ENCODE assay signal across 23 mouse cellular contexts in the genomic region with DNA sequence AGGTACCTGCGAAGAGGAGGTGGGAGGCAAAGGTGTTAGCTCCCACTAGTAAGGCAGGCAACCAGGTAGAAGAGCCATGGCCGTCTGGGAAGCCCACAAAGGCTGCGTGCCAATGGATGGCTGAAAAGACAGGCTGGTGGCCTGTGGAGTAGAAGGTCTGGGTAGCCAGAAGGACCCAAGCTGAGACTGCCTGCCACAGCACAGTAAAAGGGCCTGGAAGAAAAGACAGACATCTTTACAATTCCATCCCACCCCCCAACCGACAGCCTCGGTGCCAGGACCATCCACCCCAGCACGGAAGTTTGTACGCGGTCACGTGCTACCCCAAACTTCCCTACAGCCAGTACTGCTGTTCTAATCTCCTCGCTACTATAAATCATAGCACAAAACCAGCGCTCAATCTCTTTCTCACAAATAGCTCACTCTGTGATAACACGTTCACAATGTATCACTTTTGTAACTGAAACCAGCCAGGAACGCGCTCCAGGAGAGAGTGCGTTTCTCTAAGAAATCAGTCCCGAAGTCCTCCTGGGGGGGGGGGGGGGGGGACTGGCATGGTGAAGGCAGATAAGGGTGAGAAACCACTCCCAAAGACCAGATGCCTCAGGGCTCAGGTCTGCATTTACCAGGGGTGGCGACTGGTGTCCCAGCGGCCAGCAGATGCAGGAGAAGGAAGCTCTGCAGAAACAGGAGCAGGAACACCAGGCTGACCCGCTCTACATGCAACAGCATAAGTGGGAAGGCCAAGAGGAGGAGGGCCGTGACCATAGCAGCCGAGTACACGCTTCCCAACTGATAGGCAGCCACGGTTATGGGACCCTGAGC. TPM values are rescaled to one million over a fixed set of nuclear protein-coding genes. Genes with fewer than 3 reads are reported as not detected.
DNase-seq lines count a peak whose midpoint lies in the region; ATAC-seq lines count a peak whose summit lies in the region.
"Had no signal": no experiment of that assay in that cellular context is flagged by ENCODE, and none has a peak within 500 bp of the region (broad histone marks: within the 10 kb centered on the region; RNA-seq: fewer than 3 reads in every experiment).

No protein-coding gene starts in this region.

- H3K36me3 ChIP-seq in embryonic facial prominence, embryonic 11.5 days (replicated peaks; ENCODE audit: control insufficient read depth, insufficient read depth, low read depth, low read length): peaks cover 12% of the 10 kb centered on the region
- H3K36me3 ChIP-seq in embryonic facial prominence, embryonic 10.5 days (replicated peaks): peaks cover 83% of the 10 kb centered on the region
- H3K36me3 ChIP-seq in midbrain, embryonic 11.5 days (ENCODE audit: control insufficient read depth, insufficient read depth, low read length): peaks cover 18% of the 10 kb centered on the region
- peaks cover 74% of the 10 kb centered on the region for H3K36me3 ChIP-seq in midbrain, embryonic 13.5 days
- H3K36me3 ChIP-seq in liver, embryonic 13.5 days: peaks cover 75% of the 10 kb centered on the region

- H3K27ac ChIP-seq in embryonic facial prominence, embryonic 11.5 days (replicated peaks; ENCODE audit: low read depth, low read length): no peak overlapping the region
- no peak overlapping the region for H3K27ac ChIP-seq in embryonic facial prominence, embryonic 10.5 days (replicated peaks)
- no peak overlapping the region for H3K27ac ChIP-seq in midbrain, embryonic 11.5 days (ENCODE audit: low read depth, low read length)
- H3K27ac ChIP-seq in midbrain, embryonic 13.5 days: no peak overlapping the region
- H3K27ac ChIP-seq in liver, embryonic 13.5 days: peak overlapping the region; percentile 24; the same call in 1 of the 2 replicates
- H3K27ac ChIP-seq: forebrain, embryonic 12.5 days; heart, embryonic 13.5 days; hindbrain, embryonic 13.5 days; limb, embryonic 15.5 days; lung, embryonic 15.5 days; stomach, postnatal 0 days had no signal

- no peaks in the 10 kb centered on the region; the same call in 1 of the 2 replicates for H3K4me1 ChIP-seq in embryonic facial prominence, embryonic 11.5 days (ENCODE audit: control insufficient read depth, insufficient read depth, low read length)
- H3K4me1 ChIP-seq in embryonic facial prominence, embryonic 10.5 days: peaks cover 6% of the 10 kb centered on the region
- peaks cover 7% of the 10 kb centered on the region for H3K4me1 ChIP-seq in midbrain, embryonic 11.5 days (ENCODE audit: control insufficient read depth, insufficient read depth, low read length)
- H3K4me1 ChIP-seq in midbrain, embryonic 13.5 days (replicated peaks): peaks cover 17% of the 10 kb centered on the region
- peaks cover 33% of the 10 kb centered on the region for H3K4me1 ChIP-seq in liver, embryonic 13.5 days (replicated peaks)

- no peaks in the 10 kb centered on the region for H3K27me3 ChIP-seq in embryonic facial prominence, embryonic 11.5 days (ENCODE audit: control insufficient read depth, insufficient read depth, low read length)
- H3K27me3 ChIP-seq in embryonic facial prominence, embryonic 10.5 days (replicated peaks; ENCODE audit: low read depth, poor library complexity, severe bottlenecking): no peaks in the 10 kb centered on the region
- no peaks in the 10 kb centered on the region for H3K27me3 ChIP-seq in midbrain, embryonic 11.5 days (ENCODE audit: control insufficient read depth, insufficient read depth, low read length)
- H3K27me3 ChIP-seq in midbrain, embryonic 13.5 days: no peaks in the 10 kb centered on the region
- no peaks in the 10 kb centered on the region for H3K27me3 ChIP-seq in liver, embryonic 13.5 days
- H3K27me3 ChIP-seq: forebrain, embryonic 12.5 days; heart, embryonic 13.5 days; hindbrain, embryonic 13.5 days; limb, embryonic 15.5 days; lung, embryonic 15.5 days; Patski had no signal

- WGBS in embryonic facial prominence, embryonic 11.5 days: 93% methylated on average over 23 of the region's 23 CpGs
- WGBS in embryonic facial prominence, embryonic 10.5 days: 93% methylated on average over 23 of the region's 23 CpGs
- 92% methylated on average over 23 of the region's 23 CpGs for WGBS in midbrain, embryonic 11.5 days
- 93% methylated on average over 23 of the region's 23 CpGs for WGBS in midbrain, embryonic 13.5 days
- 61% methylated on average over 23 of the region's 23 CpGs for WGBS in liver, embryonic 13.5 days (ENCODE audit: insufficient replicate concordance)

- no peak overlapping the region for H3K9ac ChIP-seq in embryonic facial prominence, embryonic 11.5 days (replicated peaks; ENCODE audit: low read length)
- H3K9ac ChIP-seq in midbrain, embryonic 11.5 days (ENCODE audit: low read length): no peak overlapping the region
- no peak overlapping the region for H3K9ac ChIP-seq in midbrain, embryonic 13.5 days (replicated peaks)
- H3K9ac ChIP-seq in liver, embryonic 13.5 days: no peak overlapping the region
- H3K9ac ChIP-seq: forebrain, embryonic 12.5 days; heart, embryonic 13.5 days; hindbrain, embryonic 13.5 days; limb, embryonic 15.5 days; lung, embryonic 15.5 days had no signal

- no peak for DNase-seq in embryonic facial prominence, embryonic 11.5 days (ENCODE audit: low spot score)
- no peak for DNase-seq in embryonic facial prominence, embryonic 10.5 days (ENCODE audit: low spot score)
- peak; percentile 67 for DNase-seq in midbrain, embryonic 11.5 days (ENCODE audit: low spot score, missing footprints)
- no peak for DNase-seq in liver, embryonic 13.5 days
- DNase-seq in urinary bladder, adult 2 months (ENCODE audit: low spot score): no peak
- no peak for DNase-seq in adrenal gland, adult 18-20 months (ENCODE audit: low spot score in 2 of 2)
- DNase-seq: adrenal gland, adult 2 months; cerebellum, adult 11 months; kidney, adult 2 months; kidney, postnatal 10 days; left cerebral cortex, postnatal 4 days; lung, postnatal 36 days; right cerebral cortex, postnatal 14 days; thymus, postnatal 14 days had no signal

- ATAC-seq in embryonic facial prominence, embryonic 11.5 days (replicated peaks; ENCODE audit: insufficient number of reproducible peaks, low FRiP score, low TSS enrichment, low read depth): 0 out of 2 replicates have a peak, but pooled peaks have one; percentile 15
- no peak for ATAC-seq in midbrain, embryonic 11.5 days (ENCODE audit: low FRiP score)
- ATAC-seq in midbrain, embryonic 13.5 days: no peak
- peak; percentile 61 for ATAC-seq in liver, embryonic 13.5 days (ENCODE audit: low read depth)
- ATAC-seq: inflammation-experienced regulatory T-cells, adult 6 months; Patski had no signal

- H3K4me3 ChIP-seq in embryonic facial prominence, embryonic 11.5 days (ENCODE audit: low read depth, low read length): no peak overlapping the region
- no peak overlapping the region for H3K4me3 ChIP-seq in embryonic facial prominence, embryonic 10.5 days
- no peak overlapping the region for H3K4me3 ChIP-seq in midbrain, embryonic 11.5 days (ENCODE audit: low read depth, low read length)
- H3K4me3 ChIP-seq in midbrain, embryonic 13.5 days (replicated peaks): no peak overlapping the region
- H3K4me3 ChIP-seq in liver, embryonic 13.5 days (replicated peaks): no peak overlapping the region
- H3K4me3 ChIP-seq: forebrain, embryonic 12.5 days; heart, embryonic 13.5 days; hindbrain, embryonic 13.5 days; limb, embryonic 15.5 days; lung, embryonic 15.5 days had no signal

- no peak overlapping the region for H3K4me2 ChIP-seq in embryonic facial prominence, embryonic 11.5 days (ENCODE audit: low read depth, low read length)
- no peak overlapping the region for H3K4me2 ChIP-seq in midbrain, embryonic 11.5 days
- H3K4me2 ChIP-seq in midbrain, embryonic 13.5 days (replicated peaks): no peak overlapping the region
- no peak overlapping the region for H3K4me2 ChIP-seq in liver, embryonic 13.5 days
- H3K4me2 ChIP-seq: forebrain, embryonic 12.5 days; heart, embryonic 13.5 days; hindbrain, embryonic 13.5 days; limb, embryonic 15.5 days; lung, embryonic 15.5 days had no signal

- no peaks in the 10 kb centered on the region for H3K9me3 ChIP-seq in embryonic facial prominence, embryonic 11.5 days (replicated peaks; ENCODE audit: control insufficient read depth, low read length)
- no peaks in the 10 kb centered on the region for H3K9me3 ChIP-seq in embryonic facial prominence, embryonic 10.5 days
- no peaks in the 10 kb centered on the region for H3K9me3 ChIP-seq in midbrain, embryonic 11.5 days (ENCODE audit: control insufficient read depth, low read length)
- H3K9me3 ChIP-seq in midbrain, embryonic 13.5 days: no peaks in the 10 kb centered on the region
- no peaks in the 10 kb centered on the region for H3K9me3 ChIP-seq in liver, embryonic 13.5 days (replicated peaks)
- H3K9me3 ChIP-seq: forebrain, embryonic 12.5 days; heart, embryonic 13.5 days; hindbrain, embryonic 13.5 days; limb, embryonic 15.5 days; lung, embryonic 15.5 days had no signal

RNA-seq across cellular contexts. Expression of gene Pigo, which starts 5.8 kb away (rescaled TPM):
- polyA plus RNA-seq in embryonic facial prominence, embryonic 11.5 days (2014; fragmentation: Nextera tagmentation; extraction: Ambion mirVana): 17.3 and 18.8 TPM in 2 replicates
- polyA plus RNA-seq in embryonic facial prominence, embryonic 10.5 days (2016; fragmentation: Nextera tagmentation; extraction: Ambion mirVana): 25.8 and 27.3 TPM in 2 replicates
- polyA plus RNA-seq in midbrain, embryonic 11.5 days (2014; fragmentation: Nextera tagmentation; extraction: Ambion mirVana): 16.2 and 16.4 TPM in 2 replicates
- polyA plus RNA-seq in midbrain, embryonic 13.5 days (2015; fragmentation: Nextera tagmentation; extraction: Ambion mirVana): 25.3 and 29.9 TPM in 2 replicates
- polyA plus RNA-seq in liver, embryonic 13.5 days (2015; fragmentation: Nextera tagmentation; extraction: Ambion mirVana): 12.6 and 13.9 TPM in 2 replicates
- polyA plus RNA-seq in urinary bladder, adult 2 months (2012; rRNA removed): 12.7 and 13.1 TPM in 2 replicates
- total RNA-seq in adrenal gland, adult 18-20 months (2021): 10 to 100 TPM; 14.0 to 15.9 TPM

RNA-seq across cellular contexts. Expression of gene Fancg, which starts 9.5 kb away (rescaled TPM):
- 19.7 and 22.7 TPM in 2 replicates for polyA plus RNA-seq in embryonic facial prominence, embryonic 11.5 days (2014; fragmentation: Nextera tagmentation; extraction: Ambion mirVana)
- 25.3 and 26.0 TPM in 2 replicates for polyA plus RNA-seq in embryonic facial prominence, embryonic 10.5 days (2016; fragmentation: Nextera tagmentation; extraction: Ambion mirVana)
- polyA plus RNA-seq in midbrain, embryonic 11.5 days (2014; fragmentation: Nextera tagmentation; extraction: Ambion mirVana): 21.4 and 22.0 TPM in 2 replicates
- polyA plus RNA-seq in midbrain, embryonic 13.5 days (2015; fragmentation: Nextera tagmentation; extraction: Ambion mirVana): 17.0 and 18.7 TPM in 2 replicates
- 10.3 and 11.8 TPM in 2 replicates for polyA plus RNA-seq in liver, embryonic 13.5 days (2015; fragmentation: Nextera tagmentation; extraction: Ambion mirVana)
- polyA plus RNA-seq in urinary bladder, adult 2 months (2012; rRNA removed): 9.5 and 11.6 TPM in 2 replicates
- total RNA-seq in adrenal gland, adult 18-20 months (2021): 1 to 10 TPM; 6.6 to 7.7 TPM

RNA-seq across cellular contexts. Expression of gene Stoml2, which starts 11.7 kb away (rescaled TPM):
- 410 TPM in 2 replicates for polyA plus RNA-seq in embryonic facial prominence, embryonic 11.5 days (2014; fragmentation: Nextera tagmentation; extraction: Ambion mirVana)
- 467 and 485 TPM in 2 replicates for polyA plus RNA-seq in embryonic facial prominence, embryonic 10.5 days (2016; fragmentation: Nextera tagmentation; extraction: Ambion mirVana)
- polyA plus RNA-seq in midbrain, embryonic 11.5 days (2014; fragmentation: Nextera tagmentation; extraction: Ambion mirVana): 365 TPM in 2 replicates
- 245 and 253 TPM in 2 replicates for polyA plus RNA-seq in midbrain, embryonic 13.5 days (2015; fragmentation: Nextera tagmentation; extraction: Ambion mirVana)
- polyA plus RNA-seq in liver, embryonic 13.5 days (2015; fragmentation: Nextera tagmentation; extraction: Ambion mirVana): 270 and 280 TPM in 2 replicates
- 72.2 and 94.8 TPM in 2 replicates for polyA plus RNA-seq in urinary bladder, adult 2 months (2012; rRNA removed)
- total RNA-seq in adrenal gland, adult 18-20 months (2021): 100 to 1,000 TPM; 159 to 223 TPM

RNA-seq across cellular contexts. Expression of gene Vcp, which starts 19.5 kb away (rescaled TPM):
- 686 and 688 TPM in 2 replicates for polyA plus RNA-seq in embryonic facial prominence, embryonic 11.5 days (2014; fragmentation: Nextera tagmentation; extraction: Ambion mirVana)
- 664 and 683 TPM in 2 replicates for polyA plus RNA-seq in embryonic facial prominence, embryonic 10.5 days (2016; fragmentation: Nextera tagmentation; extraction: Ambion mirVana)
- 635 and 667 TPM in 2 replicates for polyA plus RNA-seq in midbrain, embryonic 11.5 days (2014; fragmentation: Nextera tagmentation; extraction: Ambion mirVana)
- polyA plus RNA-seq in midbrain, embryonic 13.5 days (2015; fragmentation: Nextera tagmentation; extraction: Ambion mirVana): 560 and 579 TPM in 2 replicates
- polyA plus RNA-seq in liver, embryonic 13.5 days (2015; fragmentation: Nextera tagmentation; extraction: Ambion mirVana): 273 and 314 TPM in 2 replicates
- polyA plus RNA-seq in urinary bladder, adult 2 months (2012; rRNA removed): 176 and 192 TPM in 2 replicates
- 100 to 1,000 TPM; 267 to 341 TPM for total RNA-seq in adrenal gland, adult 18-20 months (2021)

RNA-seq across cellular contexts. Expression of gene Fam214b, which starts 26.2 kb away (rescaled TPM):
- polyA plus RNA-seq in embryonic facial prominence, embryonic 11.5 days (2014; fragmentation: Nextera tagmentation; extraction: Ambion mirVana): 8.7 and 9.6 TPM in 2 replicates
- polyA plus RNA-seq in embryonic facial prominence, embryonic 10.5 days (2016; fragmentation: Nextera tagmentation; extraction: Ambion mirVana): 13.1 and 14.3 TPM in 2 replicates
- 23.3 and 24.4 TPM in 2 replicates for polyA plus RNA-seq in midbrain, embryonic 11.5 days (2014; fragmentation: Nextera tagmentation; extraction: Ambion mirVana)
- 45.4 and 55.2 TPM in 2 replicates for polyA plus RNA-seq in midbrain, embryonic 13.5 days (2015; fragmentation: Nextera tagmentation; extraction: Ambion mirVana)
- polyA plus RNA-seq in liver, embryonic 13.5 days (2015; fragmentation: Nextera tagmentation; extraction: Ambion mirVana): 28.4 and 30.0 TPM in 2 replicates
- polyA plus RNA-seq in urinary bladder, adult 2 months (2012; rRNA removed): 15.7 and 24.8 TPM in 2 replicates
- total RNA-seq in adrenal gland, adult 18-20 months (2021): 10 to 100 TPM; 54.7 to 58.2 TPM

Comparison
In these comparisons a context has a peak if more than half of its experiments do, and no peak if none do; other contexts are left out.
1. ATAC-seq: peak in embryonic facial prominence, embryonic 11.5 days (single experiment) and liver, embryonic 13.5 days (single experiment); none in midbrain, embryonic 11.5 days (single experiment) and midbrain, embryonic 13.5 days (single experiment).